Mouse (Mus musculus) layer of hippocampus, postnatal 14 days (tissue): ENCODE measurements around the gene Lrrc4b. TPM values are rescaled to one million over a fixed set of nuclear protein-coding genes. Genes with fewer than 3 reads are reported as not detected.

ENCODE experiments used
- DNase-seq, 2 experiments: peaks; one replicate each; pipeline ENCODE4 v3.0.0; 2021 to 2022; ENCODE audit warnings: low spot score in 2 of 2, mixed read lengths in 1 of 2
- total RNA-seq, 2 experiments: library from RNA; stranded (reverse); gene quantifications; 2 replicates each; pipeline ENCODE4 v1.2.3; 2021

The Lrrc4b gene
- total RNA-seq, 2 experiments from 2014 or later = 299 to 301 TPM

DNA sequence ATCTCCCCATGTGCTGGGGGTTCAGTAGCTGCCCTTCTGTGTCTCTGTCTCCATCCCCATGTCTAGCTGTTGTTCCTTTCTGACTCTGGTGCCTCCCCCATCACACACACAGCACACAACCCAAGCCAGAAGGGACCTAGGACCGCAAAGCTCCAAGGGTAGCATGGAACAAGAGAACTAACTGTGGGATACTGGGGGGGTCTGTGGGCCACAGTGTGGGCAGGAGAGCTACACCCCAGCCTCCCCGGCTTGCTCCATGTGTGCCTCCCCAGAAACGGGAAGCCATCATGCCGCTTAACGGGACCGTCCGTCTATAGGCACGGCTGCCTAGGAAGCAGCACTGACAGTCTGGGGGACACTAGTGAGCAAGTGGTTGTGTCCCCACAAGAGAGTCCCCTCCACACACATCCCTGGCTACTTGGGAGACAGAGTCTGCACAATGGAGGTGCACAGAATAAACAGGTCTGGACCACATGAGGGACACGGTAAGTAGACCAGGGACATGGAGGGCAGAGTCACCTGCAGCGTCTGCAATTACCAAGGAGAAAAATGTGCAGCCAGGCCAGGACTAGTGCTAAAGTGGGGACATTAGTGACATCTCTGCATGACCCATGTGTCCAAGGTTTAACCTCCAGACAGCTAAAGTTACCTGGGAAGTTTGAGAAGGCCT, 34.9 kb downstream of the Lrrc4b start:
- DNase-seq = no peak

- DNase-seq = peak; percentile 83 to 89
Observed at GRCm38 (mm10) chr7:44464511-44464910, 35.7 kb downstream of the Lrrc4b start.

DNA sequence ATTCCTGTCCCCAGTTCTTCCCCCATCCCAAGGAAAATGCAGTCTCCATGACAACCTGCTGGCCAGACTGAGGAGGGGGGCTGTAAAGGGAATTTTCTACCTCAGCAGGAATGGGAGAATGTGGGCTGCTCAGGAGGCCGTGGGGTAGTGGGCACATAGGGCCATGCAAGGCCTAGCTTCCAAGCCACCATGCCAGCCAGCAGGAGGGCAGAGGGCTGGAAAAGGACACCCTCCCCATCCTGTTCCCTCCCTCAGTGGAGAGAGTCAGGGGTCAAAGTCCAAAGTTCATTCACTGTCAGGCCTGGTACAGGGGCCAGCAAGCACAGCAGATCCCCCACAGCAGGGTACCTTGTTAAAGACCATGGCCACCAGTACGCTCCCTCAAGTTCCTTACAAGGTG, 36.3 kb downstream of the Lrrc4b start, which contains the start of gene Aspdh:
Gene Aspdh (plus strand): TSS at position 281 of the 400 bp plus-strand sequence.
- no peak for DNase-seq

- no peak for DNase-seq
Observed at GRCm38 (mm10) chr7:44466006-44466887, 37.4 kb downstream of the Lrrc4b start.

DNA sequence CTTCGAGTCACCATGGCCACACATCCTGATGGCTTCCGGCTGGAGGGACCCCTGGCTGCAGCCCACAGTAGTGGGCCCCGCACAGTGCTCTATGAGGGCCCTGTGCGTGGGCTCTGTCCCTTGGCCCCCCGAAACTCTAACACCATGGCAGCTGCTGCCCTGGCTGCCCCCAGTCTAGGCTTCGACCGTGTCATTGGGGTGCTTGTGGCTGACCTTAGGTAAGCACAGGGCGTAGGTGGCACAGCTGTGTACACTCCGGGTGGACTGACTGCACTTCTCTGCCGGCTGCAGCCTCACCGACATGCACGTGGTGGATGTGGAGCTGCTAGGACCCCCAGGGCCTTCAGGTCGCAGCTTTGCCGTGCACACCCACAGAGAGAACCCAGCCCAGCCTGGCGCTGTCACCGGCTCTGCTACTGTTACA, 38.1 kb downstream of the Lrrc4b start:
- DNase-seq = no peak

DNA sequence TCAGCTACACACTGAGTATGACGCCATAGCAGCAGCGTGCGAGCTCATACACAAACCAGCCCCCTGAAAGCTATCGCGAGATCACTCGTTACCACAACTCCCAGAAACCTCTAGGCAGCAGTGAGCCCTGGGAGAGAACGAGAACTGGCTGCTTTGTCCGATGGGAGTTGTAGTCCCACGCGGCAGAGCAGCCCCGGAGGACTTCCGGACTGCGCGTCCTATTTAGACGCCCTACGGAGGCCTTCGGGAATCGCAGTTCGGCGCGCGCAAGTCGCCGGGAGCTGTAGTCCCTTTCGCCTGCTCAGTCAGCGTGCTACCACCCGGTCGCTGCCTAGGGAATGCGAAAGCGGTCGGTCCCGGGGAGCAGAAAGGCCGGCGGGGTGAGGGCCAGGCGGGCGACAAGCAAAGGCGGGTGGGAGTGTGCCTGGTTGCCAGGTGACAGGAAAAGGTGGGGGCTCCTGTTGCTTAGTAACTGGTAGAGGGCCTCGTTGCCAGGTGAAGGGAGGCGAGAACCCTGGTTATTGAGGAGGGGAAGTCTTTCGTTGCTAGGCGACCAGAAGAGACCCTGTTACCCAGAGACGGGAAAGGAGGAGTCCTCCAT, 39.1 kb downstream of the Lrrc4b start, which contains the start of gene Josd2:
Gene Josd2 (plus strand): TSS at position 170 of the 601 bp plus-strand sequence.
- DNase-seq = peak; percentile 95 to 98

DNA sequence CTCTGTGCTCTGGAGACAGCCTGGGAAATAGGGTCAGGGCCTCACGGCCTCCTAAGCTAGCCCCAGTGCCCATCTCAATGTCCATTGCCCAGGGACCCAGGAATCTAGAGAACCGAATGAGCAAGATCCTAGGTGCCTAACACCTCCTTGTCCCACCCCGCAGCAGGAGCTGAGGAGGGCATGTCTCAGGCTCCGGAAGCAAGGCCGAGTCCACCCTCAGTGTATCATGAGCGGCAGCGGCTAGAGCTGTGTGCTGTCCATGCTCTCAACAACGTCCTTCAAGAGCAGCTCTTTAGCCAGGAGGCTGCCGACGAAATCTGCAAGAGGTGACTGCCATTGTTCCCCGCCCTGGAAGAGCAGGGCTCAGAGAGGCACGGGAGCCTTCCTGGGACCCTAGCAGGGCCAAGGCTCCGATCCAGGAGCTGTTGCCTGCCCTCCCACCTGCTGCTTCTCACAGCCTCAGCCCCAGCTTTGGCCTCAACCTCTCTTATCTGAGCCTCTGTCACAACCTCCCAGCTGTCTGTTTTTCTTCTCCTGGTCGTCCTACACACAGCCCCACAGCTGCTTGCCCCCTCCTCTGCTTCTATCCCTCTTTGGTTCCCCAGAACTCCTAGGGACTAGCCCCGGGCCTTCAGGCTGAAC, 39.9 kb downstream of the Lrrc4b start:
- no peak for DNase-seq

DNA sequence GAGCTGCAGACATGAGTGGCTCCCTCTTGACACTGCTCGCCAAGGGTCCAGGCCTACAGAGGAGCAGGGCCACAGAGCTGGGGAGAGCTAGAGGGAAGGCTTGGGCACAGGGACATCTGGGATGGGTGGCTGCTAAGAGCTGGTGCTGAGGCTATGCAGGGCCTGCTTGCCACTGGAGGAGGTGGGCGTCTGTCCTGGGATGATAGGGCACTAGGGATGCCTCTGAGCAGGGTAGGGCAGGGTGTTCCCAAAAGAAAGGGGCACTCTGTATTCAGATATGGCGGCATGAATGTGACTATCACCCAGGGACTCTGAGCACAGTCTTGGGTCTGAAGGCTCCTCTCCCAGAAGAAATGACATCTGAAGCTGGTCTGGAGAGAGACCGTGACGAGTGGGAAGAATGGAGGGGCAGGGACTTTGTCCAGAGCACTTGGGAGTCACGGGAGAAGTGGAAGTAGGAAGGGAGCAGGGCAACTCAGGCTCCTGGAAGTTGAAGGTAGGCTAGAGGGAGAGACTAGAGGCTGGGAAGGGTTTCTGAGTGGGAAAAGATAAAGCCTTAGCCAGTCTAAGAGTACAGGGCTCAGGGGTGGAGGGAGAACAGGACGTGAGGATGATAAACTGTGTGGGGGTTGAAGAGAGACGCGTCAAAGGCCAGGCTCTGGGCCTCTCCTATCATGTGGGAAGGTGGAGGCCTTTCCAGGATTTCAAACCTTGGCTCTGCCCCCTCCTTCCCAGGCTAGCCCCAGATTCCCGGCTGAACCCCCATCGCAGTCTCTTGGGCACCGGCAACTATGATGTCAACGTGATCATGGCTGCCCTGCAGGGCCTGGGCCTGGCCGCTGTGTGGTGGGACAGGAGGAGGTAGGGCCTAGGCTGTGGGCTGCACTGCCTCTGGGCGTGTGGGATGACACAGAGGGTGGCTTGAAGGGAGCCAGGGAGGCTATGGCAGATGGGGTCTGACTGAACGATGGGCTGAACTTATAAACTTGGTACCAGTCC, 41.2 kb downstream of the Lrrc4b start:
- DNase-seq = no peak

DNA sequence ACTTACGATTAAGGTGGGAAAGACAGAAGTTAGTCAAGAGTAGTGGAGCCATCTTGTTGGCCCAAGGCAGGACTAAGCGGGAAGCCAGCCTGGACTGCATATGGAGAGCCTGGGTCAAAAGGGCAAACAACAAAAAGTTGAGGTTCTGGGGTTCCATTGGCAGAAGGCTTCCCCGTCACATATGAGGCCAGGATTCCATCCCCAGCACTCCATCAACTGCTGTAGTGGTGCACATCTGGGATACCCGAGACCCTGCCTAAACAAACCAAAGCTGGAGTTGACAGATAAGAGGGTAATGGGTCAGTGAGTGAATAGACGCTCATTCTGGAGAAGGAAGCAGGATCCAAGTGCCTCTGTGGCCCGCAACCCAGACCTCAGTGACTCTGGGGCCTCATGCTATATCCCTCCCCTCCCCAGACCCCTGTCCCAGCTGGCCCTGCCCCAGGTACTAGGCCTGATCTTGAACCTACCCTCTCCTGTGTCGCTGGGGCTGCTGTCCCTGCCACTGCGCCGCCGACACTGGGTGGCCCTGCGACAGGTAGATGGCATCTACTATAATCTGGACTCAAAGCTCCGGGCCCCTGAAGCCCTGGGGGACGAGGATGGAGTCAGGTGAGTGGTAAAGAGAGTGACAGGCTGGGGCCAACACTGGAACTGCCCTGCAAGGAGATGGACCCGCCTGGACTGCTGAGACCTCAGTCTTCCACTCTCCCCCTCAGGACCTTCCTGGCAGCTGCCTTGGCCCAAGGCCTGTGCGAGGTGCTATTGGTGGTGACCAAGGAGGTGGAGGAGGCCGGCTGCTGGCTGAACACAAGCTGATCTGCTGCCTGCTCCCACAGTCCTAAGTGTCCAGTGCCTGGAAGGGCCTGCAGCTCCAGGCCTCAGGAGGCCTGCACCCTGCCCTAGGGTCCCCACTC, 42.1 kb downstream of the Lrrc4b start:
- DNase-seq = no peak

DNA sequence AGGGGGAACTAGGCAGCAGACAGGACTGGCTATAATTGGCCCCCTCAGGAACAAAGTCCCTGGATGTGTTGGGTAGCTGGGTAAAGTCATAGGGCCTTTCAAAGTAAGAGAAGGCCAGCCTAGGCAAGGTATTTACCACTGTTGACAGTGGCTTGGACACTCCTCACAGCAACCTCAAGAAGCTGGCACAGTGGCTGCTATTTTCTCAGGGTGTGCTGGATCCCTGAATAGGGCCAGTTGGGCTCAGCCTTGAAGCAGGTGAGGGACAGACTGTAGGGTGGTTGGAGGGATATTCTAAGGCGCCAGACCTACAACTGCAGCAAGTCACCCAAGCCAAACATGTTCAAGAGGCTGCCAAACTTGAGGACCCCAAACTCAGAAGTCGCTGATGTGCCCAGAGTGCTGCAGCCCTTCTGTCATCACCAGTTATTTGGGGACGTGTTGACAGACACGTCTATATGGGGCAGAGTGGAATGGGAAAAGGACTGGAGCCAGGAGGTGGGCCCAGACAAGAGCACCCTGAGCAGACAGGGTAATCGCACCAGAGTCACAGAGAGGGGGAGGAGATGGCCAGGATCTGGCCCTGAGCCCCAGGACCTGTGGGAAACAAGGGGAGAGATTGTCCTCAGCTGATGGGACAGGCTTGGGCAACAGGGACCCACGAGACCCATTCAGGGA, 43.2 kb downstream of the Lrrc4b start:
- no peak for DNase-seq

DNA sequence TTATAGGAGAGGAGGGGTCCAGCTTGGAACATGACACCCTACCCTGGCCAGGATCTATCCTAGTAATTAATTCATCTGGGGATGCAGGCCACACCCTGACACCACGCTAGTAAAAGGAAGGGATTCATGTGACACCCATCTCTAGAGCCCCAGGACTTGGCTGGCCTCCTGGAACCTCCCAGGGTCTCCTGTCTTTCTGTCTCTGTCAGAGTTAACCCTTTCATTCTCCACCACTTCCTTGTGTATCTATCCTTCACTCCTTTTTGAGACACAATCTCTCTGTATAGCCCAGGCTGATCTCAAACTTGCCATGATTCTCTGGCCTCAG, 43.7 kb downstream of the Lrrc4b start:
- DNase-seq = no peak

- DNase-seq = no peak
Observed at GRCm38 (mm10) chr7:44472961-44473646, 44.3 kb downstream of the Lrrc4b start.

GRCm38 (mm10) chr7:44474419-44474818, 45.6 kb downstream of the Lrrc4b start:
- DNase-seq = no peak

GRCm38 (mm10) chr7:44475046-44475614, 46.3 kb downstream of the Lrrc4b start:
- no peak for DNase-seq

DNA sequence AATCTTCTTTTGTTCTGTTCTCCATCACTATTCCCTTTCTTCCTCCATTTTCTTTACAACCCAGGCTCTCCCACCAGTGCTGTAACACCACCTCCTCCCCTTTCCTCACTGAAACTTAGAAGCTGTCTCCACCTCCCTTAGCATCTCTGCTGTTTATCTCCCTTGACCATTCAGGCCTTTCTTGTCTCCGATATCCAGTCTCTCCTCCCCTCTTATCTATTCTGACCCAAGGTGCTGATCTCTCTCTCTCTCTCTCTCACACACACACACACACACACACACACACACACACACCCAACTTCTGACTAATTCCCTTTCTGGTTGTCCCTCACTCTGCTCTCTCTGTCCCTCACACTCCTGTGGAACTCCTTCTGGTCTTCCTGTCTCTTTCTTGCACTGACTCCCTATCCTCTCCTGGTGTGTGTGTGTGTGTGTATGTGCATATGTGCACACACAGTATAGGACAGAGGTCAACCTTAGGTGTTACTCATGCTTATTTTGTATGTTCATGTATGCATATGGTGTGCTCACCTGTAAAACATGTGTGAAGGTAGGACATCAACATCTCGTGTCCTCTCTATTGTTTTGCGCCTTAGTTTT, 54.1 kb downstream of the Lrrc4b start:
- DNase-seq = no peak

- DNase-seq = no peak
Observed at GRCm38 (mm10) chr7:44484109-44484508, 55.3 kb downstream of the Lrrc4b start.
